Mouse (Mus musculus) hindbrain, postnatal 0 days (tissue): ENCODE measurements around the gene Upf2. TPM values are rescaled to one million over a fixed set of nuclear protein-coding genes. Genes with fewer than 3 reads are reported as not detected.
A peak's percentile ranks its signal among the peaks of the same experiment; 100 is the strongest.
"Not testable (repeated sequence)": the region's sequence is repeated elsewhere in the genome, so short reads cannot be mapped to it uniquely, and the experiment has no call there.

Source experiments
- ATAC-seq: fragments of 200-750 bp; cut with Nextera tagmentation; 2 replicates; pipeline ENCODE4 v1.8.0; 2017; ENCODE audit warnings: mild to moderate bottlenecking, moderate TSS enrichment, moderate library complexity
- DNase-seq: peaks from one replicate; pipeline ENCODE4 v3.0.0-alpha.2; 2015; ENCODE audit warnings: low spot score
- H3K27ac ChIP-seq: fragments of 300-500 bp; sonication (generic); 2 replicates; pipeline ENCODE4 v1.5.1; 2014; ENCODE audit warnings: mild to moderate bottlenecking
- H3K27me3 ChIP-seq: fragments of 300-500 bp; sonication (generic); 2 replicates; pipeline ENCODE4 v1.6.1; 2014; ENCODE audit warnings: low read length, mixed read lengths; ENCODE audit not compliant: insufficient read depth
- H3K36me3 ChIP-seq: fragments of 300-500 bp; sonication (generic); 2 replicates; pipeline ENCODE4 v1.6.1; 2014; ENCODE audit warnings: low read length, mixed read lengths; ENCODE audit not compliant: insufficient read depth
- H3K4me1 ChIP-seq: fragments of 300-500 bp; sonication (generic); 2 replicates; pipeline ENCODE4 v1.6.1; 2014; ENCODE audit warnings: antibody characterized with exemption, low read length, mixed read lengths; ENCODE audit not compliant: insufficient read depth
- H3K4me2 ChIP-seq: fragments of 300-500 bp; sonication (generic); 2 replicates; pipeline ENCODE4 v1.6.1; 2014; ENCODE audit warnings: low read depth, mild to moderate bottlenecking, low read length, moderate library complexity, mixed read lengths
- H3K4me3 ChIP-seq: fragments of 300-500 bp; sonication (generic); 2 replicates; pipeline ENCODE4 v1.5.1; 2014; ENCODE audit warnings: low read length
- H3K9ac ChIP-seq: fragments of 300-500 bp; sonication (generic); replicated peaks from 2 replicates; pipeline ENCODE4 v1.6.1; 2014; ENCODE audit warnings: mild to moderate bottlenecking, low read length, moderate library complexity, mixed read lengths
- H3K9me3 ChIP-seq: fragments of 300-500 bp; sonication (generic); 2 replicates; pipeline ENCODE4 v1.6.1; 2016; ENCODE audit warnings: low read length, mixed read lengths
- CTCF ChIP-seq: IDR thresholded peaks from 2 replicates; pipeline ENCODE4 v1.5.1; 2016; ENCODE audit warnings: antibody characterized with exemption, control low read depth, low read depth
- WGBS: fragments of 180-500 bp; shearing (Covaris S2); extraction: QIAGEN DNeasy Blood & Tissue Kit; methylation state at CpG from one replicate; pipeline ENCODE4 v1.1.7; 2014; 5-methylcytosine and 5-hydroxymethylcytosine counted together
- polyA plus RNA-seq: library from polyadenylated mRNA; unstranded; fragments of >200 nt; fragmentation: Nextera tagmentation; extraction: Ambion mirVana; gene quantifications from 2 replicates; pipeline ENCODE4 v1.2.1, GENCODE M21; 2015
- total RNA-seq: library from RNA; depleted of rRNA; stranded (reverse); fragments of >200 nt; gene quantifications from 2 replicates; pipeline ENCODE4 v1.2.3, GENCODE M21; 2014

The Upf2 gene
- total and polyA plus RNA-seq, 2 experiments from 2014 or later, result 4.3 to 6.2 TPM

DNA sequence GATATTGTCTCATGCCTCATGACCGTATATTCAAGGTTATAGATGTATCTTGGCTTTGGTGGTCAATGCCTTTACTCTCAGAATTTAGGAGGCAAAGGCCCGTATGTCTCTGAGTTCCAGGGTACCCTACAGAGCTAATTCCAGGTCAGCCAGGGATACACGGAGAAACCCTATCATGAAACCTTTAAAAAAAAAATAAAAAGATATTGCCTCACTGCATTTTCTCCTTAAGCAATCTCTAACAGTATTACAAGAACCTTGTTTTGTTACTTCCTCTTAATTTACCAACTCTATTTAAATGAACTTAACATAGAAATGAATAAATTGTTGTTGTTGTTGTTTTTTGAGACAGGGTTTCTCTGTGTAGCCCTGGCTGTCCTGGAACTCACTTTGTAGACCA, 14.7 kb downstream of the Upf2 start:
- DNase-seq (no peak), ATAC-seq (no peak)
- Histone ChIP-seq H3K4me3 (no peak overlapping the region), H3K4me1 (no peaks in the 10 kb centered on the region), H3K9ac (no peak overlapping the region), H3K9me3 (no peaks in the 10 kb centered on the region), H3K36me3 (peaks cover 12% of the 10 kb centered on the region), H3K27ac (no peak overlapping the region), H3K4me2 (no peak overlapping the region), H3K27me3 (no peaks in the 10 kb centered on the region)
- no peak for TF ChIP-seq CTCF
- WGBS, result 94% methylated on average over 3 of the region's 3 CpGs

DNA sequence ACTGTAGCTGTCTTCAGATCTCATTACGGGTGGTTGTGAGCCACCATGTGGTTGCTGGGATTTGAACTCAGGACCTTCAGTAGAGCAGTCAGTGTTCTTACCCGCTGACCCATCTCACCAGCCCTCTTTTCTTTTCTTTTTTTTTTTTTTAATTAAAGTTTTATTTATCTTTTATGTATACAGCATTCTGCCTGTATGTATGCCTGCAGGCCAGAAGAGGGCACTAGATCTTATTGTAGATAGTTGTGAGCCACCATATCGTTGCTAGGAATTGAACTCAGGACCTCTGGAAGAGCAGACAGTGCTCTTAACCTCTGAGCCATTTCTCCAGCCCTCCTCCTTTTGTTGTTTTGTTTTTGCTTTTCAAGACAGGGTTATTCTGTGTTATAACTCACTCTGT, 19.4 kb downstream of the Upf2 start:
- not testable (repeated sequence) for DNase-seq, ATAC-seq, H3K4me3 ChIP-seq, H3K9me3 ChIP-seq, H3K9ac ChIP-seq, H3K27me3 ChIP-seq, H3K4me2 ChIP-seq, H3K4me1 ChIP-seq, H3K27ac ChIP-seq
- H3K36me3 ChIP-seq, result peaks cover 11% of the 10 kb centered on the region; the same call in 1 of the 2 replicates
- WGBS, result 96% methylated on average over 3 of the region's 3 CpGs

DNA sequence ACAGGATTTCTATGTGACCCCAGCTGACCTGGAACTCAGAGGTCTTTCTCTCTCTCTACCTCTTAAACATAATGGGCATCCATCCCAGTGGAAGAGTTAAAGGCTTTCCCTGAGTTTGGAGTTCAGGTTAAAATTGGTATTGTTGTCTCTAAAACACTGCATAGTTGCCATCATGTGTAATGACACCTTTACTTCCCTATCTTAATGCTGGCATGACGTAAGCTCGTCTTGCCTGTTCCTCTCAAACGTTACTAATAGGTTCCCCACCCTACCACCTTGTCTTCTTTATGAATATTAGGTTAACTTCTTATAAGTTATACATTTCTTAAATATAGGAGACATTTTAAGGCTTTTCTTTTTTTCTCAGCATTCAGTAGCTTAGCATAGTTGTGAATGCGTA, 26.3 kb downstream of the Upf2 start:
- DNase-seq (no peak), ATAC-seq (no peak)
- H3K4me3 ChIP-seq, result no peak overlapping the region

DNA sequence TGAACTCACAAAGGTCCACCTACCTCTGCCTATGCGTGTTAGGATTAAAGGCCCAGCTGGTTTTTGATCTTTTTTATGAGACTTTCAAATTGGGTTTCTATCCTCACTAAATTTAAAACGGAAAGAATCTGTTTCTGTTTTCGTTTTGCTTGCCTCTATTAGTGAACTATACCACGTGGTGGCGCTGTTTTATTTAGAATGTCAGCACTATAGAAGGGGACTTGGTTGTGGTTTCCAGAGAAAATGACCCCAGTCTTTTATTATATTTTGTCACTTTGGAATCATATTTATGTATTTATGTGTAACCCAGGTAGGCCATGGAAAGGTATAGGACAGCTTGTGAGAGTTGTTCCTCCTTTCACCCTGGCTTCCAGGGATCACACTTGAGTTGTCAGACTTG, 44.3 kb downstream of the Upf2 start:
- DNase-seq, result peak; percentile 86
- ATAC-seq, result no peak
- WGBS, result 24% methylated on average over 5 of the region's 5 CpGs

More for the DNA sequence above, 26.3 kb downstream of the Upf2 start:
- TF ChIP-seq CTCF, result no peak
- H3K27me3 ChIP-seq, result no peaks in the 10 kb centered on the region
- 93% methylated on average over 4 of the region's 4 CpGs for WGBS
- H3K9ac ChIP-seq, result no peak overlapping the region
- H3K36me3 ChIP-seq, result peaks cover 13% of the 10 kb centered on the region; the same call in 1 of the 2 replicates
- no peaks in the 10 kb centered on the region for H3K9me3 ChIP-seq
- no peak overlapping the region for H3K4me2 ChIP-seq
- no peak overlapping the region for H3K27ac ChIP-seq
- no peaks in the 10 kb centered on the region for H3K4me1 ChIP-seq

DNA sequence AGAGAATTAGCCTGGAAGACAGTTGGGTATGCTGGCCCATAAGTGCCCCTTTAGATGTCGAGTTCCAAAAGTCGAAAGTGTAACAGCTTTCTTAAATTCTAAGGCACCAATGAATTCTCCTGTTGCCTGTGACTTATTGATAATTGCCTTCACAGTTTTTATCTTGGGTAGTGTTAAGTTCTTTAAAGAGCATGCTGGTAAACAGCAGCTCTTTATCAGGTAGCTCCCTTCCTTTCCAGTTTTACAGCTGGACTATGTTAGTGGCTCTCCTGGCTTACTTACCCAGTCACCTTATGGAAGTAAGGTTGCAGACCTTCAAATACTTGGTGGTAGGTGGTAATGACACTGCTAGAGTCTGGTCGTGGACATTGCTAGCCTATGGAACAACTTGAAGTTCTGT, 52.7 kb downstream of the Upf2 start:
- no peak for DNase-seq
- H3K4me3 ChIP-seq, result no peak overlapping the region
- TF ChIP-seq CTCF, result no peak
- H3K4me1 ChIP-seq, result no peaks in the 10 kb centered on the region
- ATAC-seq, result no peak
- WGBS, result 87% methylated on average over 3 of the region's 3 CpGs
- H3K27ac ChIP-seq, result no peak overlapping the region
- H3K9me3 ChIP-seq, result no peaks in the 10 kb centered on the region
- H3K4me2 ChIP-seq, result no peak overlapping the region
- H3K36me3 ChIP-seq, result no peaks in the 10 kb centered on the region; the same call in 1 of the 2 replicates
- H3K27me3 ChIP-seq, result no peaks in the 10 kb centered on the region
- no peak overlapping the region for H3K9ac ChIP-seq

More for the DNA sequence above, 44.3 kb downstream of the Upf2 start:
- H3K36me3 ChIP-seq, result peaks cover 7% of the 10 kb centered on the region; the same call in 1 of the 2 replicates
- H3K9ac ChIP-seq, result no peak overlapping the region
- TF ChIP-seq CTCF, result peak; percentile 69
- H3K27ac ChIP-seq, result no peak overlapping the region
- no peak overlapping the region for H3K4me2 ChIP-seq
- H3K4me3 ChIP-seq, result no peak overlapping the region
- H3K9me3 ChIP-seq, result no peaks in the 10 kb centered on the region
- H3K4me1 ChIP-seq, result no peaks in the 10 kb centered on the region
- H3K27me3 ChIP-seq, result no peaks in the 10 kb centered on the region

DNA sequence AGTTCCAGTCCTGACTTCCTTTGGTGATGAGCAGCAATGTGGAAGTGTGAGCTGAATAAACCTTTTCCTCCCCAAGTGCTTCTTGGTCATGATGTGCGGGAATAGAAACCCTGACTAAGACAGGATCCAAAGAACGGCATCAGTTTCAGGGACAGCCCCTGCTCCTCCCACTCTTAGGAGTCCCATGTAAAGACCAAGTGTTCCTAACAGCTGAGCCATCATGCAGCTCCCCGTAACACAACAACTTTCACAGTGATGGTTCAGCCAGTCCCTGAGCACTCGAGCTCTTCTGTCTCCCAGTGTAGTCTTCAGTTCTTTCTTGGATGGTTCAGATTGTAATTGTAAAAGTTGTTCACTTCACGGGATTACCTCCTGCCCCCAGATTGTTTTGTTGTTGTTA, 63.3 kb downstream of the Upf2 start:
- H3K4me3 ChIP-seq, result no peak overlapping the region
- no peak for DNase-seq
- H3K27me3 ChIP-seq, result no peaks in the 10 kb centered on the region
- H3K9me3 ChIP-seq, result no peaks in the 10 kb centered on the region
- no peaks in the 10 kb centered on the region for H3K4me1 ChIP-seq
- no peak overlapping the region for H3K4me2 ChIP-seq
- H3K9ac ChIP-seq, result no peak overlapping the region
- no peak for TF ChIP-seq CTCF
- WGBS, result 97% methylated on average over 5 of the region's 5 CpGs
- no peak for ATAC-seq
- no peak overlapping the region for H3K27ac ChIP-seq
- H3K36me3 ChIP-seq, result peaks cover 10% of the 10 kb centered on the region

DNA sequence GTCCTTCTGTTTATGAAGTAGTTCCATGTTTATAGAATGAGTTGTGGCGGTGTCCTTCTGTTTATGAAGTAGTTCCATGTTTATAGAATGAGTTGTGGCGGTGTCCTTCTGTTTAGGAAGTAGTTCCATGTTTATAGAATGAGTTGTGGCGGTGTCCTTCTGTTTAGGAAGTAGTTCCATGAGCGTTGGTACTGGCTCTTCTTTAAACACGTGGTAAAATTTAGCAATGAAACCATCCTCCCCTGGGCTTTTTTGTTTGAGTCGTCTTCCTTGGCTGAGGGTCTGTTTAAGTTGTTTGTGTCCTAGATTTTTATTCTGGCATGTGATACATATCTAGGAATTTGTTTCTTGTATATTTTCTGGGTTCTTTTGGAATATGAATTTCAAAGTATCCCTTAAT, 63.9 kb downstream of the Upf2 start:
- H3K4me1 ChIP-seq, H3K36me3 ChIP-seq, H3K27me3 ChIP-seq, DNase-seq, H3K4me3 ChIP-seq, H3K9me3 ChIP-seq, H3K27ac ChIP-seq, H3K4me2 ChIP-seq, H3K9ac ChIP-seq, ATAC-seq: not testable (repeated sequence)
- 91% methylated on average over 6 of the region's 6 CpGs for WGBS
